Mouse (Mus musculus) forebrain, embryonic 14.5 days (tissue): Measurements from ENCODE around the gene Naa15. TPM values are rescaled to one million over a fixed set of nuclear protein-coding genes. Genes with fewer than 3 reads are reported as not detected.

Source experiments
- ATAC-seq: fragments of 200-750 bp; cut with Nextera tagmentation; 2 replicates; pipeline ENCODE4 v1.8.0; 2017; ENCODE audit warnings: mild to moderate bottlenecking, moderate library complexity
- DNase-seq: peaks from one replicate; pipeline ENCODE4 v3.0.0-alpha.2; 2015; ENCODE audit warnings: low spot score
- H3K27ac ChIP-seq: fragments of 300-500 bp; sonication (generic); 2 replicates; pipeline ENCODE4 v1.5.1; 2014; ENCODE audit warnings: low read depth, mild to moderate bottlenecking, control low read depth, low read length, moderate library complexity
- H3K27me3 ChIP-seq: fragments of 300-500 bp; sonication (generic); replicated peaks from 2 replicates; pipeline ENCODE4 v1.6.1; 2014; ENCODE audit warnings: low read length, control low read depth, mixed read lengths; ENCODE audit not compliant: control insufficient read depth, insufficient read depth
- H3K36me3 ChIP-seq: fragments of 300-500 bp; sonication (generic); 2 replicates; pipeline ENCODE4 v1.6.1; 2014; ENCODE audit warnings: low read length, control low read depth; ENCODE audit not compliant: control insufficient read depth, insufficient read depth
- H3K4me1 ChIP-seq: fragments of 300-500 bp; sonication (generic); 2 replicates; pipeline ENCODE4 v1.6.1; 2014; ENCODE audit warnings: antibody characterized with exemption, low read length, control low read depth; ENCODE audit not compliant: control insufficient read depth, insufficient read depth
- H3K4me2 ChIP-seq: fragments of 300-500 bp; sonication (generic); 2 replicates; pipeline ENCODE4 v1.6.1; 2014; ENCODE audit warnings: mild to moderate bottlenecking, control low read depth, low read length
- H3K4me3 ChIP-seq: fragments of 300-500 bp; sonication (generic); 2 replicates; pipeline ENCODE4 v1.5.1; 2014; ENCODE audit warnings: low read depth, low read length, control low read depth
- H3K9ac ChIP-seq: fragments of 300-500 bp; sonication (generic); 2 replicates; pipeline ENCODE4 v1.6.1; 2014; ENCODE audit warnings: mild to moderate bottlenecking, low read length, control low read depth, moderate library complexity
- H3K9me3 ChIP-seq: fragments of 300-500 bp; sonication (generic); replicated peaks from 2 replicates; pipeline ENCODE4 v1.6.1; 2016; ENCODE audit warnings: low read length, control low read depth, mixed read lengths; ENCODE audit not compliant: control insufficient read depth
- WGBS: fragments of 180-500 bp; shearing (Covaris S2); extraction: QIAGEN DNeasy Blood & Tissue Kit; methylation state at CpG from one replicate; pipeline ENCODE4 v1.1.7; 2014; 5-methylcytosine and 5-hydroxymethylcytosine counted together
- polyA plus RNA-seq: library from polyadenylated mRNA; unstranded; fragments of >200 nt; fragmentation: Nextera tagmentation; extraction: Ambion mirVana; gene quantifications from 2 replicates; pipeline ENCODE4 v1.2.1, GENCODE M21; 2014

Gene Naa15
- polyA plus RNA-seq, 1 experiment from 2014 or later, result 26.6 TPM

GRCm38 (mm10) chr3:51499876-51500275 is 84.9 kb downstream of the Naa15 start:
- Histone ChIP-seq H3K9ac (no peak overlapping the region), H3K4me1 (peaks cover 2% of the 10 kb centered on the region; the same call in 1 of the 2 replicates), H3K27me3 (no peaks in the 10 kb centered on the region; the same call in 1 of the 2 replicates), H3K9me3 (no peaks in the 10 kb centered on the region), H3K36me3 (0 out of 2 replicates have a peak, but pooled peaks cover 6% of the 10 kb centered on the region), H3K27ac (no peak overlapping the region), H3K4me2 (no peak overlapping the region), H3K4me3 (no peak overlapping the region)
- DNase-seq, result no peak
- WGBS, result 87% methylated on average over 4 of the region's 4 CpGs
- ATAC-seq, result no peak

GRCm38 (mm10) chr3:51504385-51504952 is 89.5 kb downstream of the Naa15 start:
- ATAC-seq (peak; percentile 46; the same call in 1 of the 2 replicates), DNase-seq (peak; percentile 34)
- Histone ChIP-seq H3K9ac (no peak overlapping the region), H3K4me1 (peaks cover 2% of the 10 kb centered on the region; the same call in 1 of the 2 replicates), H3K9me3 (no peaks in the 10 kb centered on the region), H3K4me3 (no peak overlapping the region), H3K4me2 (no peak overlapping the region), H3K36me3 (no peaks in the 10 kb centered on the region), H3K27ac (no peak overlapping the region; the same call in 1 of the 2 replicates), H3K27me3 (no peaks in the 10 kb centered on the region; the same call in 1 of the 2 replicates)
- 36% methylated on average over 11 of the region's 11 CpGs for WGBS

DNA sequence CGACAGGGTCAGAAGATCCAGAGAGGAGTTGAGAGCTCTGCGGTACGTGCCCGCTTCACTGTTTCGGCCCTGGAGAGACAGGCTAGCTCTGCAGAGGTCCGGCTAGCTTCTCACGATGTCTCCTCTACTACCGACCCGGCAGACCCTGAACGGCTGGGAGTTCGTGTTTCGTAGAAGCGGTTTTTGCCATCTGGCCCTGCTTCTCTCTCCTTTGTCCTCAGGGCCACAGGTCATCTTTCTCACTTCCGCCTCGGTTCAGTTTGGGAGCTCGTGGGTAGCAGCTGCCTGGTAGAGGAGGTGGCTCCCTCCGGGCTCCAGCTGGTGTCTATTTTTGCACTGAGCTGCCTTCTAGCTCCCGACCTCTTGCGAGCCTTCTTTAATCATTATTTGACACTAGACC is 90.5 kb downstream of the Naa15 start:
- Histone ChIP-seq H3K4me2 (no peak overlapping the region), H3K4me3 (no peak overlapping the region), H3K9ac (no peak overlapping the region), H3K27ac (no peak overlapping the region), H3K36me3 (no peaks in the 10 kb centered on the region), H3K9me3 (no peaks in the 10 kb centered on the region), H3K4me1 (peaks cover 2% of the 10 kb centered on the region; the same call in 1 of the 2 replicates), H3K27me3 (no peaks in the 10 kb centered on the region; the same call in 1 of the 2 replicates)
- DNase-seq (no peak), ATAC-seq (no peak)
- 82% methylated on average over 19 of the region's 19 CpGs for WGBS

DNA sequence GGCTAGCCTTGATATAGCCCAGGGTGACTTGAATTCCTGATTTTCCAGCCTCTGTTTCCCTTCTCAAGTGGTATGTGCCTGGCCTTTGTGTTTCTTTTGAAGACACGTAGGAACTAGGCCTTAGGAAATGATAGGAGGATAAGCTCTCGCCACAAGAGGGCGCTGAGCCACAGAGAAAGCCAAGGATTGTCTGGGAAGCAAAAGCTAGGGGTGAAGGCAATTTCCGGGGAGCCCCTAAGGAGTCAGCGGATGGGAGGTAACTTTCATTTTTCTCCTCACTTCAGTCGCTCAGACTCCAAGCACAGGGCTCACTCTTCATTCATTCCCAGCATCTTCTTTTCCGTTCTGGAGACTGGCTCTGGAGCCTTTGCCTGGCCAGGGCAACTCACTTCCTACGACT is 96.0 kb downstream of the Naa15 start:
- H3K9ac ChIP-seq, result no peak overlapping the region
- ATAC-seq, result peak; percentile 15; the same call in 1 of the 2 replicates
- WGBS, result 27% methylated on average over 8 of the region's 8 CpGs

DNA sequence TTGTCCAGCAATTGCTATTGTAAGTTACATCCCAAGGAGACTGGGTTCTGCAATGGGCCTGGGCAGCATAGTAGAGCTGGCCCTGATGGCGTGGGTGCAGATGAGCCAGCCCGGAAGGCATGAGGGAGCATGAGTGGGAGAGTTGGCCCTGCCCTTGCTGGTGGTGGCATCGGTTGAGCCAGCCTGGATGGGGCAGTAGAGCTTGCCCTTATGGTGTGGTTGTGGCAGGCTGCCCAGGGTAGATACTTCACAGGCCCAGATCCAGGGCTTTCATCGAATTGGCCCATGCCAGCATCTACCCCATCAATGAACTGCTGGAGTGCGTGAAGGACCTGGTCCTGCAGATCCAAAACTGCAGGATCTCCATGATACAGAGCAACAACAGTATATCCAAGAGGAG is 97.0 kb downstream of the Naa15 start:
- WGBS, result 97% methylated on average over 5 of the region's 5 CpGs

More for the DNA sequence above, 96.0 kb downstream of the Naa15 start:
- Histone ChIP-seq H3K9me3 (no peaks in the 10 kb centered on the region), H3K4me2 (no peak overlapping the region), H3K27me3 (no peaks in the 10 kb centered on the region), H3K4me1 (no peaks in the 10 kb centered on the region), H3K36me3 (no peaks in the 10 kb centered on the region), H3K27ac (no peak overlapping the region), H3K4me3 (no peak overlapping the region)
- DNase-seq, result peak; percentile 81

GRCm38 (mm10) chr3:51517467-51517866 is 102.5 kb downstream of the Naa15 start:
- ATAC-seq, result no peak
- WGBS, result 81% methylated on average over 4 of the region's 4 CpGs

More for the DNA sequence above, 97.0 kb downstream of the Naa15 start:
- Histone ChIP-seq H3K4me2 (no peak overlapping the region), H3K36me3 (0 out of 2 replicates have a peak, but pooled peaks cover 2% of the 10 kb centered on the region), H3K9ac (no peak overlapping the region), H3K27me3 (no peaks in the 10 kb centered on the region), H3K4me3 (no peak overlapping the region), H3K27ac (no peak overlapping the region), H3K4me1 (no peaks in the 10 kb centered on the region), H3K9me3 (no peaks in the 10 kb centered on the region)
- no peak for ATAC-seq
- DNase-seq, result no peak

GRCm38 (mm10) chr3:51517878-51518762 is 103.2 kb downstream of the Naa15 start:
- H3K27ac ChIP-seq, result no peak overlapping the region
- no peak overlapping the region for H3K4me3 ChIP-seq
- 78% methylated on average over 12 of the region's 12 CpGs for WGBS
- H3K9ac ChIP-seq, result no peak overlapping the region
- H3K27me3 ChIP-seq, result no peaks in the 10 kb centered on the region
- H3K4me1 ChIP-seq, result no peaks in the 10 kb centered on the region
- ATAC-seq, result no peak
- no peak for DNase-seq
- H3K36me3 ChIP-seq, result peaks cover 58% of the 10 kb centered on the region
- no peak overlapping the region for H3K4me2 ChIP-seq
- H3K9me3 ChIP-seq, result no peaks in the 10 kb centered on the region

More at GRCm38 (mm10) chr3:51517467-51517866, 102.5 kb downstream of the Naa15 start:
- no peaks in the 10 kb centered on the region for H3K27me3 ChIP-seq
- no peaks in the 10 kb centered on the region for H3K9me3 ChIP-seq
- no peak overlapping the region for H3K9ac ChIP-seq
- H3K4me3 ChIP-seq, result no peak overlapping the region
- H3K27ac ChIP-seq, result no peak overlapping the region
- no peaks in the 10 kb centered on the region for H3K4me1 ChIP-seq
- DNase-seq, result no peak
- peaks cover 51% of the 10 kb centered on the region for H3K36me3 ChIP-seq
- no peak overlapping the region for H3K4me2 ChIP-seq

- Histone ChIP-seq H3K27me3 (no peaks in the 10 kb centered on the region), H3K36me3 (peaks cover 64% of the 10 kb centered on the region), H3K4me1 (no peaks in the 10 kb centered on the region), H3K9me3 (no peaks in the 10 kb centered on the region), H3K27ac (no peak overlapping the region), H3K4me3 (no peak overlapping the region), H3K9ac (no peak overlapping the region), H3K4me2 (no peak overlapping the region)
- DNase-seq (no peak), ATAC-seq (no peak)
- 78% methylated on average over 8 of the region's 8 CpGs for WGBS
These were observed 103.8 kb downstream of the Naa15 start for GRCm38 (mm10) chr3:51518763-51519121.

- Histone ChIP-seq H3K9me3 (no peaks in the 10 kb centered on the region), H3K36me3 (peaks cover 87% of the 10 kb centered on the region), H3K4me1 (no peaks in the 10 kb centered on the region), H3K4me2 (no peak overlapping the region), H3K4me3 (no peak overlapping the region), H3K9ac (no peak overlapping the region), H3K27ac (no peak overlapping the region), H3K27me3 (no peaks in the 10 kb centered on the region)
- no peak for DNase-seq
- no peak for ATAC-seq
- 93% methylated on average over 14 of the region's 14 CpGs for WGBS
These were observed 106.3 kb downstream of the Naa15 start for GRCm38 (mm10) chr3:51521262-51521661.
